Mouse (Mus musculus) gastrocnemius, adult 18-20 months (tissue): Measurements from ENCODE around the gene Adam21. TPM values are rescaled to one million over a fixed set of nuclear protein-coding genes. Genes with fewer than 3 reads are reported as not detected.
"Not testable (repeated sequence)": the region's sequence is repeated elsewhere in the genome, so short reads cannot be mapped to it uniquely, and the experiment has no call there.

ENCODE experiments used
- DNase-seq: peaks from one replicate; pipeline ENCODE4 v3.0.0; 2021; ENCODE audit warnings: low spot score
- long read RNA-seq, 2 experiments: library from polyadenylated mRNA; stranded (forward); transcript quantifications; one replicate each; pipeline ENCODE4 v2.0.0; 2021
- total RNA-seq, 2 experiments: library from RNA; stranded (reverse); gene quantifications; 2 replicates each; pipeline ENCODE4 v1.2.3; 2021

Gene Adam21
- total RNA-seq, result not detected
- long read RNA-seq, experiment 1, result 0 reads
- long read RNA-seq, experiment 2, result 0 reads

DNA sequence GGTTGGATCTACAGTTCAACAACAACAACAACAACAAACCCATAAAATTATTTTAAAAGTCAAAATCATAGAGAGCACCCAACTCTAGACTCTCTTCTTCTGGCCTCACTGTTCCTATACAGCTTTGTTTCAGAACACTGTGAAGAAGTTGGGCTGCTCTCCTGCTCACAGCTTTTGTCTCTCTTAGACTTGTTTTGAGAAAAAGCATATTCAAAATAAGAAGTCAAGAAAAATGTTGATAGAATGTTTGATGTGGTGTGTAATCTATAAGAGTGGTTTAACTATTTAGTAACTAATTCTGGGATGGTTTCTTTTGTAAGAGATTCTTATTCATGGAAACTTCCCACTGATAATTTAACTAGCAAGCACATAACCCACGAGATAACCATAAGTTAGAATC, at the start of gene Adam21:
TSS of gene Adam21 (minus strand) at position 101 of the 400 bp plus-strand sequence.
- no peak for DNase-seq

- no peak for DNase-seq
Measured at GRCm38 (mm10) chr12:81616980-81617379, 48.7 kb upstream of the Adam21 start.

- DNase-seq, result no peak
Measured at GRCm38 (mm10) chr12:81615807-81616206, 47.5 kb upstream of the Adam21 start.

- DNase-seq, result no peak
Measured at GRCm38 (mm10) chr12:81609445-81609844, 41.2 kb upstream of the Adam21 start.

DNA sequence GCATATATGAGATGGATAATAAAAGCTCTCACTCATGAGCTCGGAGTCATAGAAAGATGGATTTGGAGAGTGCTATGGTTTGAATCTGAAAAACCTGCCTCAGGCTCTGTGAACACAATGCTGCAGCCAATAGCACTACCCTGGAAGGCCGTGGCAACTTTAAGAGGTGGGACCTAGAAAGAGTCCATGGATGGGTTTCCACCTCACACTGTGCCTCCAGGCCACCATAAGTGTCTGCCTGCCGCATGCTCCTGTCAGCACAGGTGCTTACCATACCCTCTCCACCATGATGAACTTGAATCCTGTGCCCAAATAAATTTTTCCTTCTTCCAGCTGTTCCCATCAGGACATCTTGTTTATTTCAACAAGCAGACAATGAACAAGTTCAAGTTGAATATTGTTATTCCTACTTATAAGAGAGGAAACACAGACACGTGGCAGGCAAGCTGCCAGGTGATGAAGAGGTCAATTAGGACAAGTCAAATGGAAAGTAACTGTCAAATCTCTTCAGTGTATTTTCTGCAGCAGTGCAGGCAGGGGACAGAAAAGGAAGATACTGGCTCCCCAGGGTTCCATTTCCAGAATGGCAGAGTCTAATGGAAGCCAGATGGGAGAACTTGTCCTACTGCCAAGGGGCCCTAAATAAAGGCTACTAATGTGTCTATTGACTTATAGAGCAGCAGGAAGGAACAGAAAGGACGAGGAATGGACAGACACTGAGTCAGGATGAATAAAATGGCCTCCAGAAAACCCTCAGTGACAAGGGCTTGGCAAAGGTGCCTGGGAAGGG, 36.9 kb upstream of the Adam21 start:
- no peak for DNase-seq

GRCm38 (mm10) chr12:81596547-81597262, 28.4 kb upstream of the Adam21 start:
- no peak for DNase-seq

DNA sequence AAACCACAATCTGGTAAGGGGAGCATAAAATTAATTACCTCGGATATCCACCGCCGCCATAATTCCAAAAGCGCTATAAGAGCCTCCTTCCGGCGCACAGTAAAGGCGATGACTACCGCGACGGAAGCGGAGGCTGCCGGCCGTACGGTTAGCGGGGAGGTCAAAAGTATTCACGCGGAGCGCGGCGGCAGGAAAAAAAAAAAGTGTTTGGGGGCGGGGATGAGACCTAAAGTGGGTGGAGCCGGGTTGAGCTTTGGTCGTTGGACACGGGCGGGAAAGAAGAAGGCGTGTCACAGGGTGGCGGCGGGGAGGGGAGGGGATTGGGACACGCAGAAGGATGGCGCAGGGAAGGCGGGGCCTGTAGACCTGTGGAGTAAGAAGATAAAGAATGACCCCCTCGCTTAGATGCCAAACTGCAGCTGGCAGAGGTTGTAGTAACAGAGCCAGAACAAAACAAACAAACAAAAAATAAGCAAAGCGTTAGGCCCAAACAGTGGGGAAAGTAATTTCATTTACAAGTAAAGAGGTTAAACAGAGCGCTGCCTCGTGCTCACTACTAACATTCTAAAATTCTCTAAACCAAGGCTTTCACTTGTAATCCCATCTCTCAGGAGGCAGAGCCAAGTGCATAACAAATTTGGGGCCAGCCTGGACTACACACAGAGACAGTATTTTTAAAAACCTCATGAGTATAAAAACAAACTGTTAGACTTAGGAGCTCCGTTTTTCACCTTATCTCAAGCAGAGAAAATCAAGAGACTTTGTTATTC, 26.8 kb upstream of the Adam21 start, which contains the start of gene Med6:
TSS of gene Med6 (minus strand) at position 107 of the 770 bp plus-strand sequence.
- peak; percentile 95 for DNase-seq

DNA sequence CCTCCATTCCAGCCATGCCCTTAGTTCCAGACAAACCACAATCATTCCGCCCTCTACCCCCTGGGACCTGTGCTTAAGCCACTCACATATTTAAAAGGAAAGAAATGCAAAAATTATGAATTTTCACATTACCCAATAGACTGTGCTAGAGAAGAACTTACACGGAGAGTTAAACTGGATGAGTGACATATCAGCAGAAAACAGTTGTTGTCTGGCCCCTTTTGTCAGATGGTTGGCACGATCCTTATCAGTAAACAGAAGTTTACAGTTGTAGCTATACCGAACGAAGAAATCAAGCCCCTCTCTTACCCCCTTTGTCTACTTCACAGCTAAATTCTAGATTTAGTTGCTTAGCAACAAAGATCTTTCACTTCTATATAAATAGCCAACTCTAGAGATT, 343 bp downstream of the Adam21 start:
- DNase-seq, result no peak

- DNase-seq, result no peak
Measured at GRCm38 (mm10) chr12:81564173-81564572, 4.1 kb downstream of the Adam21 start.

GRCm38 (mm10) chr12:81549286-81549685, 19.0 kb downstream of the Adam21 start:
- no peak for DNase-seq

DNA sequence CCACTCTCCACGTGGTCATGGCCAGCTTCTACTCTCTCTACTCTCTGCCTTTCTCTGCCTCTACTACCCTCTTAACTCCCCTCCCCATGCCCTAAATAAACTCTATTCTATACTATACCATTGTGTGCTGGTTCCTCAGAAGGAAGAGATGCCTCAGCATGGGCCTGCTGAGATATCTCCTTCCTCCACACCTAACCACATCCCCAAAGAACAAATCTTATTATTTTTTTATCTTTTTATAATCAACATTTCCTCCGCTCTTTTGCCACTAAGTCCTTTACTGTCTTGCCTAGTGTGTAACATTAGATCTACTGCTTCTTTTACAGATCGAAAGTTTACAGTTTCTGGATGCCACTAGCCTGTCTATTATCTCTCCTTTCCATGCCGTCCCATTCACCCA, 21.1 kb downstream of the Adam21 start:
- no peak for DNase-seq

- DNase-seq, result no peak
Measured at GRCm38 (mm10) chr12:81533029-81533419, 35.2 kb downstream of the Adam21 start.

DNA sequence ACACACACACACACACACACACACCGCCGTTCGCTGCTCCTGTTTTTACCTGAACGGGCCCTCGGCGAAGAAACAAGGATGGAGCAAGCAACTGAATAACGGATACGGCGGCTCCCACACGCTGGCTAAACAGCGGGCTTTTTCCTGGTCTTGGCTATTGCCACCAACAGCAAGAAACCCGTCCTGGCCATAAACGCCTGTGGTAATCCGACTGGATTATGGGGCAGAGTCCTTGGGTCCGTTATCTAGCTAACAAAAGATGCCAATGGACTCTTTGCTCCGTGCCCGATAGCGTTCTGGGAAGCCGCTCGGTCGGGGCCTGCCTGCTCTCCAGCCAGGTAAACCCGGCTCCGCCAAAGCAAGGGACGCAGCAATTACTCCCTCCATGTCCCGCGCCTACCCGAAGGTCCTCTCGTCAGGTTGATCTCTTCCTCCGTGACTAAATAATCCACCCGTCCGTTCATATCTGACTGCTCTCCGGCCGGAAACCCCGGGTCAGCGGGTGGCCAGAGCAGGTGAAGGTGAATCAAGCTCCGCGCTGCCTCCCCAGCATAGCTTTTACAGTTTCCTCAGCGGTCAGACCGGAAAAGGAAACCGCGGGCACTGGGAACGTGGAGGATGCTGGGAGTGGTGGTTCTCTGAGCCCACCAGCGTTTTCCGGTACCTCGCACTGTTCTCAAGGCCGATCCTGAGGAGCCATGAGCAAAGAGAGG, 35.8 kb downstream of the Adam21 start, which contains the start of the genes Gm20498 and Synj2bp:
TSS of gene Gm20498 (minus strand) at position 590 of the 713 bp plus-strand sequence.
TSS of gene Synj2bp (minus strand) at position 596 of the 713 bp plus-strand sequence.
- peak; percentile 78 for DNase-seq

GRCm38 (mm10) chr12:81530587-81530986, 37.7 kb downstream of the Adam21 start:
- DNase-seq, result not testable (repeated sequence)

Other genes starting within 250 kb of the Adam21 start
- 10 to 100 TPM; 41.3 to 52.3 TPM for gene Slc8a3, start 235.3 kb downstream of the Adam21 start, total RNA-seq
- under 1 TPM; 0.66 to 0.91 TPM for gene Gm4787, start 189.0 kb downstream of the Adam21 start, total RNA-seq
- gene Adam4, start 146.5 kb downstream of the Adam21 start, total RNA-seq, result 1 to 10 TPM in 1 of 2 experiments, under 1 TPM in 1; 0.69 to 1.0 TPM
- gene Cox16, start 83.3 kb downstream of the Adam21 start, total RNA-seq, result 10 to 100 TPM; 81.3 to 89.9 TPM
- 10 to 100 TPM; 39.3 to 39.4 TPM for gene Gm20498, start 35.6 kb downstream of the Adam21 start, total RNA-seq
- 10 to 100 TPM; 36.1 to 40.4 TPM for gene Synj2bp, start 35.6 kb downstream of the Adam21 start, total RNA-seq
- gene Med6, start 26.5 kb upstream of the Adam21 start, total RNA-seq, result 10 to 100 TPM; 11.7 to 11.9 TPM
- 1 to 10 TPM; 6.0 to 8.9 TPM for gene Ttc9, start 62.8 kb upstream of the Adam21 start, total RNA-seq
- gene Map3k9, start 212.7 kb upstream of the Adam21 start, total RNA-seq, result under 1 TPM; 0.07 to 0.14 TPM